Mouse (Mus musculus) hindbrain, embryonic 15.5 days (tissue): ENCODE measurements around the gene Akap14. TPM values are rescaled to one million over a fixed set of nuclear protein-coding genes. Genes with fewer than 3 reads are reported as not detected.

Experiments
- polyA plus RNA-seq: library from polyadenylated mRNA; unstranded; fragments of >200 nt; fragmentation: Nextera tagmentation; extraction: Ambion mirVana; gene quantifications from 2 replicates; pipeline ENCODE4 v1.2.1, GENCODE M21; 2015

The Akap14 gene
- polyA plus RNA-seq, 1 experiment from 2014 or later: 0.22 TPM

Other genes starting within 250 kb of the Akap14 start
- gene Sept6, start 177.0 kb downstream of the Akap14 start, polyA plus RNA-seq: 68.8 and 73.5 TPM in 2 replicates
- gene Sowahd, start 120.0 kb downstream of the Akap14 start, polyA plus RNA-seq: not detected in 2 replicates
- 265 and 321 TPM in 2 replicates for gene Rpl39, start 83.4 kb downstream of the Akap14 start, polyA plus RNA-seq
- 27.2 and 29.7 TPM in 2 replicates for gene Upf3b, start 58.5 kb downstream of the Akap14 start, polyA plus RNA-seq
- 21.5 and 22.6 TPM in 2 replicates for gene Nkap, start 42.0 kb downstream of the Akap14 start, polyA plus RNA-seq
- 730 and 823 TPM in 2 replicates for gene Ndufa1, start 22.3 kb upstream of the Akap14 start, polyA plus RNA-seq
- gene Rnf113a1, start 22.4 kb upstream of the Akap14 start, polyA plus RNA-seq: 22.8 and 23.3 TPM in 2 replicates
- not detected in 2 replicates for gene Gm9, start 42.2 kb upstream of the Akap14 start, polyA plus RNA-seq
- not detected in 2 replicates for gene Rhox1, start 53.4 kb upstream of the Akap14 start, polyA plus RNA-seq
- gene Rhox2a, start 76.1 kb upstream of the Akap14 start, polyA plus RNA-seq: not detected in 2 replicates
- not detected in 2 replicates for gene Rhox3a, start 81.1 kb upstream of the Akap14 start, polyA plus RNA-seq
- not detected in 2 replicates for gene Rhox4a, start 96.5 kb upstream of the Akap14 start, polyA plus RNA-seq
- gene Rhox3a2, start 211.2 kb upstream of the Akap14 start, polyA plus RNA-seq: not detected in 2 replicates
- gene Rhox4a2, start 222.0 kb upstream of the Akap14 start, polyA plus RNA-seq: not detected in 2 replicates
- not detected in 2 replicates for gene Rhox2b, start 243.2 kb upstream of the Akap14 start, polyA plus RNA-seq